Mouse (Mus musculus): ENCODE measurements at regions not wholly inside any gene's neighbourhood (a gene's known extent, or its start where the extent isn't known, plus 50 kb on each side); places are given as distances from the start of the nearest gene placed in this dataset.

GRCm38 (mm10) chr11:112121026-112121425, 661.0 kb upstream of the Sox9 start:
- DNase-seq (ENCODE audit: low spot score), result no peak

GRCm38 (mm10) chr11:112121831-112122230, 660.2 kb upstream of the Sox9 start:
- no peak for DNase-seq (ENCODE audit: low spot score)

- no peak for DNase-seq (ENCODE audit: low spot score)
Observed at GRCm38 (mm10) chr11:112125249-112125933, 656.6 kb upstream of the Sox9 start.

DNA sequence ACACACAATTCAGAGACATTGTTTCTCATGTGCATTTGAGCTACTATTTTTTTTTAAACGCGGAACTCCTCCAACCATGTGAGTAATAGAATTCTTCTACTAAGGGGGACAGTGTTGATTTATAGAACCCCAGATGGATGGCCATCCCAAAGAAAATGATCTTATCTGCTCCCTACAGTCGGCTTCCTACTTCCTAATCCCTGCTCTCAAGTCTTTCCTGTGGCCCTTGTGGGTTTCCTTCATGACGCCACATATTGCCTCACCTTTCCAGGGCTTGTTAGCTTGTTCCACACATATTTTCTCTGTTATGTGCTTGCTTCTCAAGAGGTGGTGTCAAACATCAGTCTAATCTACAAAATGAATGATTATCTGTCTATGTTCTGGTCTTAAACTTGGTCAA, 651.9 kb upstream of the Sox9 start:
- no peak for DNase-seq (ENCODE audit: low spot score)

- DNase-seq (ENCODE audit: low spot score), result peak; percentile 44
Observed at GRCm38 (mm10) chr11:112137401-112138020, 644.5 kb upstream of the Sox9 start.

DNA sequence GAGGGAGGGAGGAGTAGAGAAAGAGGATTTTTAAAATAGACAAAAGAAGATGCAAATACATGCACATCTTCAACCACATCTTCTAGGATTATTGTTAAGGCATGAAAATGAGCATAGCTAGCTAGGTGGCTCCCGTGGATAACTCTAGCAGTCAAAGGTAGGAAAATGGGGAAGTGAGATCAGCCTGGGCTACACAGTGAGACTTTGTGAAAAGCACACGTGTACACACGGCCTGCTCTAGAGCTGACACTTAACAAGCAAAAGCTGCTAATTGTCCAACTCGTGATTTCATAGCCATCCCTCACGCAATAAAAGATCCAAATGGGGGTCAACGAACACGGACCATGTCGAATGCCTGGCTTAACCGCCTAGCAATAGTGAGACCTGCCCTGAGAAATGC, 642.0 kb upstream of the Sox9 start:
- no peak for DNase-seq (ENCODE audit: low spot score)

- peak; percentile 81 for DNase-seq (ENCODE audit: low spot score)
Observed at GRCm38 (mm10) chr11:112140495-112140894, 641.5 kb upstream of the Sox9 start.

DNA sequence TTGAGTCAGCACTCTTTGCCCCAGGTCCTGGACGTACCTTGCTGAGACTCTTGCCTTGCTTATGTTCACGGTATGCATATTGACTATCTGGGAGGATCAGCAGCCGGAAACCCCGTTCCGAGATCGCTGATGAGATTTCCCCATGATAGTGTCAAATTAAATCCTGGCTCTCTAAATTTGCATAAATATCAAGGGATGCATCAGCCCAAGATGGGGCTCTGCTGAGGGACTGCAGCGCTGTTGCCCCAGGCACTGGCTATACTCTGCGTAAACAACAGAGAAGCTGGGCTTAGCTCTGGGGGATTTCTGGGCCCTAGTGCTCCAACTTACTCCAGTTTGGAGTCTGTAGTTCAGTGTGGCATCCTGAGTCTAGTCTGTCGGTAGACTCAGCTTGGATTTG, 641.1 kb upstream of the Sox9 start:
- no peak for DNase-seq (ENCODE audit: low spot score)

DNA sequence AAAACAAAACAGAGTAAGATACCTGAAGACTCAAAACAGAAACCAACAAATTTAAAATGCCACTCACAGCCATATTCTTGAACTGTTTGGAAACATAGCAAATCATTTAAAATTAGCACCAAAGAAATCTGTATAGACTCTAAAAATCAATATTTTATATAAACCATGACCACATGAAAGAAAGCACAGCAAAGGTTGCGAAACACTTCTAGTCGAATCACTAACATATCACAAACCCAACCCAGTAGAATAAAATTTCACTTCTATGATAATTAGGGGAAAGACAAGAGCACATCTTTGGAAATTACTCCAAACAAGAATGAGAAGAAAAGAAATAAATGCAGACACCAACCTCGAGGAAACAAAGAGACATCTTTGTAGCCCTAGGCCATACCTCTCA, 630.0 kb upstream of the Sox9 start:
- DNase-seq (ENCODE audit: low spot score), result no peak

GRCm38 (mm10) chr11:112153198-112153597, 628.8 kb upstream of the Sox9 start:
- no peak for DNase-seq (ENCODE audit: low spot score)

GRCm38 (mm10) chr11:112154712-112155319, 627.2 kb upstream of the Sox9 start:
- DNase-seq (ENCODE audit: low spot score), result no peak

DNA sequence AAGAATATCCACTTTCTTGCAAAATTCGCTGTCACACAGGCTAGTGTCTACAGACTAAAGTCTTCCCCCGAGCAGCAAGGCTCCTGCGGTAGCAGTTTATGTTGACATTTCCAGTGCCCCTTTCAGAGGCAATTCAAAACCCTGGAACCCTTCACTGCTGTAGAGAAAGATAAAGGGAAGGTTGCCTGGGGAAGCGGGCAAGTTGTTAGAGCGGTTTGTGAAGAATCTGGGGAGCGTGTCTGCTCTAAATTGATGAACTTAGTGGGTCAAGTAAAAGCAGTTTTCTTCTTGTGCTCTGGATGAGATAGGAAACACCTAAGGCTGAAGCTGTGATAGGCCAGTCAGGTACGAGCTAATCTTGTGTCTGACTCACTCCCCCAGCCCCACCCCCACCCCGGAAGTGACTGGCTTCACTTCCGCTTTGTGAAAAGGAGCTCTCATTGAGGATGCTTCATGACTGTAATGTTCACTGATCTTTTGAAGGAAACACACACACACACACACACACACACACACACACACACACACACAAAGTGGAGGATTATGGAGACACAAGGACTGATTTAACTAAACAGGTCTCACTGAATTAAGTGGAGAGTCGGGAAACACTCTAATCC, 626.6 kb upstream of the Sox9 start:
- no peak for DNase-seq (ENCODE audit: low spot score)

- no peak for DNase-seq (ENCODE audit: low spot score)
Observed at GRCm38 (mm10) chr11:112163681-112164265, 618.3 kb upstream of the Sox9 start.

DNA sequence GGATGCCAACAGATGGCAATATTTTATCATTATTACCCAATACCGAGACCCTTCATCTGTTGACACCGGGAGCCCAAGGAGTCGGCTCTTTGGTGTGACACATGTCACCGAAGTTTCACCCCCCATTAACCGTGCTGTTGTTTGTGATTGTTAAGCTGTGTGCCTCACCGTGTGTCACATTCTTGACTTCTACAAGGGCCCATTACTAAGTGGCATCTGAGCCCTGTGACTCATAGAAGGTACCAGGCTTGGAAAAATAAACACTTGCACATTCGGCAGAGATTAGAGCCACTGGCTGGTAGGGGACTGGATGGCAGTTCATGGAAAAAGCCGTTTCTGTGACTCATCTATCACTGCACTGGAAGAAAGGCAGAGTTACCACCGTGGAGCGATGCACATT, 608.4 kb upstream of the Sox9 start:
- DNase-seq (ENCODE audit: low spot score), result no peak

DNA sequence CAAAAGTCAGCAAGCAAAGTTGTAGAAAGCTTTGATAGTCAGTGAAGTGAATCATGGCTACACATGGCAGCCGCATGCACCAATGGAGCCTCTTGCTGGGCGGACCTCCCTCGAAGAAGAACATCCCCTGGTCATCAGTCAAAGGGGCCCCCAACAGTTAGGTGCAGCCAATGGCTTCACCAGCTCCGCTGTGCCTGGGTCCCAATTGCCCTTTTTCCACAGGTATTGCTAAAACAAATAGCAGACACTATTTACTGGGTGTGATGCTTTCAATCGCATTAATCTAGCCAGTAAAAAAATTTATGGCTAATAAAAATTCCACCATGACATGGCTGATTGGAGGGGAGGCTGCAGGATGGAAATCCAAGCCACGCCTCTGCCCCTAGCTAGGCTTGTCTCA, 606.7 kb upstream of the Sox9 start:
- DNase-seq (ENCODE audit: low spot score), result no peak

DNA sequence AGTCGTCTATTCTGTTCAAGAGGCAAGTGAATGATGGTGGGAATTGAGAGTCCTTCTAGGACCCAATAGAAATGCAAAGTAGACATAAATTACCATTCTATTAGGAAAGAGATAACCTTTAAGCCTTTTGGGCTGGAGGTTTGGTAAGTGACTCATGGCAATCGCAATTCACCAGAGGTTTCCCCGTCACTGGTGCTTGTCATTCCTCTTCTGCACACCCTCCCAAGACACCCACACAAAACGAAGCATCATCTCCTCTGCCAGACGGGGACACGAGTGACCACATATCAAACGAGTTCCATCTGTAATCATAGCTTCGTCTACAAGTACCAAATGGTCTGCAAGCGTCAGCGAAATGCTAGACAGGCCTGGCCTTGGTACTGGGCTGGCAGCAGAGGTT, 601.4 kb upstream of the Sox9 start:
- DNase-seq (ENCODE audit: low spot score), result no peak

DNA sequence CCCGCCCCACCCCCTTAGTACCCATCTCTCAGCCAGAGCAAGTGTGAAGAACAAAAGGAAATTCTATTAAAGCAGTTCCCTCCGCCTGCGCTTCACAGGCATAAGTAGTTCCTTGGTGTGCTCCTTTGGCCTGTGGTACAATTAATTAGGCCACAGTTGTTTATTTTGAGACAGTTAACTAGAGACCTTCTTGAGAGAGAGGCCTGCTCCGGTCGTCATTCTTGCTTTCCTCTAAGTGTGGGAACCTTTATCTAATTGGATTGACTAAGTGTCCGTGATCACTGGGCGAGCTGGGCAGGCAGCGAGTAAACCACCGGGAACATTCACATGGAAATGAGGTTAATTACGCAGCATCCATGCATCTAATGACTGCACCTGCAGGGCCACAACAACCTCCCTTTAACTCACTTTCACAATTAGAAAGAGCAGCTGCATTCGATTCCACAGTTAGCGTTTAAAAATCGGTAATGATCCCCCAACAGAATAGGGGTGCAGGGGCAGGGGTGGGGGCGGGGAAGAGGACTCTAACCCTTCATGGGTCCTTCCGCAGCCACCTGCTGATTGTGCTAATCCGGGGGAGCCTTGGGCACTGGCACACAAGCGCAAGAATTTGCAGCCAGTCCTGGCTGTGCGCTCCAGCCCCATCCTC, 584.3 kb upstream of the Sox9 start:
- DNase-seq (ENCODE audit: low spot score), result peak; percentile 71

GRCm38 (mm10) chr11:112204561-112204960, 577.5 kb upstream of the Sox9 start:
- no peak for DNase-seq (ENCODE audit: low spot score)

DNA sequence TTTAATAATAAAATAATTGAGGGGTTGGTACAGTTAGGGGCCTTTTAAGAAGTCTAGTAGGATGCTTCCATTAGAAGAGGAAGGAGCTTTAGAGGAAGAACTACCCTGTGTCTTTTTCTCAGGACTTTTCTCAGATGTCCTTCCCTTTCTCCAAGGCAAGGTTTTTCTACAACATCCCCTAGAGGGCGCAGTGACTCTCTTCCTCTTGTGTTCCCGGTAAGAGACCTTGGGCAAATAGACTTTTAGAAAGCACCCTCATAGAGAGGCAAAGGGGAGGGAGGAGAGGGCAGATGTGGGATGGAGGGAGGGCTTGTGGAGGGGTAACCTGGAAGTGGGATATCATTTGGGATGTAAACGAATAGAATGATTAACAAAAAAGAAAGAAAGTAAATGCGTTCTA, 572.6 kb upstream of the Sox9 start:
- DNase-seq (ENCODE audit: low spot score), result peak; percentile 79

GRCm38 (mm10) chr11:112219046-112219720, 562.8 kb upstream of the Sox9 start:
- DNase-seq (ENCODE audit: low spot score), result no peak

GRCm38 (mm10) chr11:112234492-112235116, 547.4 kb upstream of the Sox9 start:
- no peak for DNase-seq (ENCODE audit: low spot score)
